Mouse (Mus musculus): ENCODE data around the gene Tmem131.

- no peak for TF ChIP-seq CTCF (IDR thresholded peaks at IDR 0.05; ENCODE audit: low read depth)
- TF ChIP-seq EP300 (optimal IDR thresholded peaks at IDR 0.05): no peak
Measured at GRCm38 (mm10) chr1:36923911-36924310, 19.6 kb downstream of the Tmem131 start.

Measured in stomach, postnatal 0 days (tissue).